ENCODE assay signal across 15 mouse cellular contexts in the genomic region with DNA sequence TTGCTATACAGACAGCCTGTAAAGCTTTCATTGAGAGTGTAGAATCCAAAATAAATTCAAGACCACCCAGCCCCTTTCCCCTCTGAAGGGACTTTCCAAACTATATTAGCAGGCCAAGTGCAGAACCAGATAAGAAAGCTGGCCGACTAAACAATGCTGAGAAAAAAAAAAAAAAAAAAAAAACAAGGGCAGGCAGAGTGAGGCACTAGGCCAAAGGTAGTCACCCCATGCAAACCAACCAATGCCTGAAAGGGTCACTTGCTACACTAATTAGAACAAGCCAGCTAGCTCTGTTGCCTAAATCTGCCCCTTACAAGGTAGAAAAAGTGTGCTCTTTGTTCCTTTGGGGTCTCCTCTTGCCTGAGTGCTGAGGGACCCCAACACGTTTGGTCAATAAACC. TPM values are rescaled to one million over a fixed set of nuclear protein-coding genes. Genes with fewer than 3 reads are reported as not detected.
"Had no signal": no experiment of that assay in that cellular context is flagged by ENCODE, and none has a peak within 500 bp of the region (broad histone marks: within the 10 kb centered on the region; RNA-seq: fewer than 3 reads in every experiment).

No protein-coding gene starts in this region.

- H3K9ac ChIP-seq: lung, embryonic 14.5 days; midbrain, embryonic 13.5 days; midbrain, embryonic 15.5 days; neural tube, embryonic 12.5 days; stomach, embryonic 15.5 days had no signal

- H3K4me3 ChIP-seq: midbrain, embryonic 10.5 days; midbrain, embryonic 13.5 days; midbrain, embryonic 15.5 days; neural tube, embryonic 12.5 days; stomach, embryonic 15.5 days had no signal

- H3K4me1 ChIP-seq: neural tube, embryonic 12.5 days; stomach, embryonic 15.5 days had no signal

- DNase-seq: lung, adult 18-20 months; lung, embryonic 14.5 days; lung, postnatal 10 days; lung, postnatal 4 days; right cerebral cortex, postnatal 14 days; thymus, postnatal 14 days; thymus, postnatal 36 days had no signal

- H3K27me3 ChIP-seq: midbrain, embryonic 13.5 days; midbrain, embryonic 15.5 days; neural tube, embryonic 12.5 days; stomach, embryonic 15.5 days had no signal

- H3K9me3 ChIP-seq: midbrain, embryonic 10.5 days; midbrain, embryonic 13.5 days; midbrain, embryonic 15.5 days; neural tube, embryonic 12.5 days; stomach, embryonic 15.5 days had no signal

- H3K27ac ChIP-seq: midbrain, embryonic 10.5 days; midbrain, embryonic 13.5 days; midbrain, embryonic 15.5 days; neural tube, embryonic 12.5 days; stomach, embryonic 15.5 days; stomach, postnatal 0 days had no signal

- ATAC-seq: midbrain, embryonic 13.5 days; midbrain, embryonic 15.5 days had no signal

- H3K4me2 ChIP-seq: lung, embryonic 14.5 days; midbrain, embryonic 13.5 days; midbrain, embryonic 15.5 days; neural tube, embryonic 12.5 days; stomach, embryonic 15.5 days had no signal

- H3K36me3 ChIP-seq: midbrain, embryonic 10.5 days; midbrain, embryonic 13.5 days; midbrain, embryonic 15.5 days; neural tube, embryonic 12.5 days; stomach, embryonic 15.5 days had no signal

RNA-seq across cellular contexts. Expression of gene Tnfrsf26, which starts 23.6 kb away (rescaled TPM):
- polyA plus RNA-seq: neural tube, embryonic 14.5 days; testis, adult 2 months had no signal
